Mouse (Mus musculus): ENCODE data around the gene Acsl4. TPM values are rescaled to one million over a fixed set of nuclear protein-coding genes. Genes with fewer than 3 reads are reported as not detected.

Gene Acsl4
- total and polyA plus RNA-seq, 3 experiments: 10.0 to 26.8 (median 25.9) TPM

DNA sequence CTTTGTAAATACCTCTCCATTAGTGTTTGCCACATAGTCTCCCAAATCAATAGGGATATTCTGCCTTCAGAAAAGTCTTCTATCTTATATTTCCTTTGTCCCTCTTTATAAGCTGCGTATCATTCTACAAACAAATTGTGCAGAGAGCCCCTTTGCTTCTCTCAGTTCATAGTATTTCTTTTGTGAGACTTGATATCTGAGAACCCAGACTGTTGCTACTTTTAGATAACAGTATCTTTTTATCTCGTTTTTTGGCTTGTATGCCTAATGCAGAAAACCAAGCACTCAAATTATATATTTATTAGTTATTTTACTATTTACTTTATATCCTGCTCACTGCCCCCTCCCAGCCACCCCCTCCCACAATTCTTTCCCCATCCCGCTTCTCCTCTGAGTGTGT is 19.7 kb upstream of the Acsl4 start:
- Histone ChIP-seq H3K4me2 (ENCODE audit: insufficient read depth, low read depth, poor library complexity, severe bottlenecking) (no peak overlapping the region), H3K4me1 (ENCODE audit: control insufficient read depth in 1 of 2, insufficient read depth in 2 of 2) (no peaks in the 10 kb centered on the region), H3K4me3 (replicated peaks in 1 of 3; ENCODE audit: low read depth in 2 of 3, low read length in 2 of 3, poor library complexity in 1 of 3) (no peak overlapping the region), H3K27me3 (replicated peaks) (no peaks in the 10 kb centered on the region), H3K27ac (ENCODE audit: insufficient read depth, low read depth) (no peak overlapping the region), H3K36me3 (replicated peaks in 1 of 2; ENCODE audit: control insufficient read depth in 1 of 2, insufficient read depth in 1 of 2, low read length in 1 of 2) (no peaks in the 10 kb centered on the region), H3K9ac (ENCODE audit: insufficient read depth, low read depth) (no peak overlapping the region), H3K79me2 (replicated peaks; ENCODE audit: control insufficient read depth, extremely low read depth, insufficient read depth, poor library complexity, severe bottlenecking) (no peaks in the 10 kb centered on the region), H3K9me3 (replicated peaks; ENCODE audit: low read length) (no peaks in the 10 kb centered on the region)
- in situ Hi-C loops (cut with MboI; ENCODE audit: low pct_ligation_motif_present, low pct_unique_long_range_greater_than_20kb, low sequenced_read_pairs) (no loop called here), dilution Hi-C loops (cut with MboI; ENCODE audit: extremely low pct_ligation_motif_present, extremely low pct_unique_long_range_greater_than_20kb, low sequenced_read_pairs) (no loop called here)
- no peak for DNase-seq (ENCODE audit: extremely low read depth)
- no peak for TF ChIP-seq PAX5 (IDR thresholded peaks at IDR 0.05; ENCODE audit: low read length)
- no peak for TF ChIP-seq ZKSCAN1 (IDR thresholded peaks at IDR 0.05; ENCODE audit: borderline replicate concordance, low read depth, low read length)
- TF ChIP-seq RAD21 (IDR thresholded peaks at IDR 0.05; ENCODE audit: low read depth, low read length): no peak
- no peak for TF ChIP-seq SIN3A (IDR thresholded peaks at IDR 0.05; ENCODE audit: low read length)

DNA sequence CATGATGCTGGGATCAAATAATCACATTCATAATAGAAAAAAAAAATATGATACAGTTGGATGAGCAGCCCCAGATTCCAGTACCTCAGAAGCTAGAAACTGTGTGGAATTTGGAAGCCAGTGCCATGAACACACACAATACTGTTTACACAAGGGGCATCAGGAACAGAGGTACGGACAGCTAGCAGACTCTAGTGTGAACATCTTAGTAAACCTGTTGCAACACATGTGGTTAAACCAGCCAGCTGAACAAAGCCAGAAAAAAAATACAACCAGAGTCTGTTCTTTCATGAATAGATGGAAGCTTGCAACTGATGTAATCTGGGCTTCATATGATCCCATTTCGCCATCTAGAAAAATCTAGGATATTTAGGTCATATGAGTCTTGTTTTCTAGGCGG is 19.0 kb upstream of the Acsl4 start:
- DNase-seq (ENCODE audit: extremely low read depth): no peak
- H3K9ac ChIP-seq (ENCODE audit: insufficient read depth, low read depth): no peak overlapping the region
- H3K4me1 ChIP-seq (ENCODE audit: control insufficient read depth in 1 of 2, insufficient read depth in 2 of 2): no peaks in the 10 kb centered on the region
- no peak overlapping the region for H3K4me2 ChIP-seq (ENCODE audit: insufficient read depth, low read depth, poor library complexity, severe bottlenecking)
- H3K27ac ChIP-seq (ENCODE audit: insufficient read depth, low read depth): no peak overlapping the region
- H3K4me3 ChIP-seq (replicated peaks in 1 of 3; ENCODE audit: low read depth in 2 of 3, low read length in 2 of 3, poor library complexity in 1 of 3): no peak overlapping the region
- dilution Hi-C loops (cut with MboI; ENCODE audit: extremely low pct_ligation_motif_present, extremely low pct_unique_long_range_greater_than_20kb, low sequenced_read_pairs): no loop called here
- in situ Hi-C loops (cut with MboI; ENCODE audit: low pct_ligation_motif_present, low pct_unique_long_range_greater_than_20kb, low sequenced_read_pairs): no loop called here
- no peaks in the 10 kb centered on the region for H3K9me3 ChIP-seq (replicated peaks; ENCODE audit: low read length)
- no peaks in the 10 kb centered on the region for H3K36me3 ChIP-seq (replicated peaks in 1 of 2; ENCODE audit: control insufficient read depth in 1 of 2, insufficient read depth in 1 of 2, low read length in 1 of 2)
- H3K79me2 ChIP-seq (replicated peaks; ENCODE audit: control insufficient read depth, extremely low read depth, insufficient read depth, poor library complexity, severe bottlenecking): no peaks in the 10 kb centered on the region
- TF ChIP-seq BHLHE40 (IDR thresholded peaks at IDR 0.05; ENCODE audit: low read depth, low read length): no peak
- no peak for TF ChIP-seq MAX (IDR thresholded peaks at IDR 0.05; ENCODE audit: low read length)
- H3K27me3 ChIP-seq (replicated peaks): no peaks in the 10 kb centered on the region

DNA sequence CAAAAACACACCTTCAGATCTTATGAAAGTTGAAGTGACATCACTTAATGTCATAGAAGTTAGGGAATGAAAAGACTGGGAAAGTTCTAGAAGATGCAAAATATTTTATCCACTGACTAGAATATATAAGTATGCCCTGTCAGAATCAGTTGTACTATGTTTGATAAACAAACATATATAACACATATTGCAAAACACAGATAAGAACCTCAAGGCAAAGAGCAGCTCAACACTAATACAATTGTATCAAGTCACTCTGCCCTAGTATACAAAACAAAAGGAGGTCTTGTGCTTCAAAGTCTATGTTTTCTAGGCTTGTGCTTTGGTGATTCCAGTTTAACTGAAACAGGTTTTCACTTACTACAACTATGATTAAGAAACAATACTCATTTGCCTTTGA is 12.8 kb upstream of the Acsl4 start:
- Histone ChIP-seq H3K4me2 (ENCODE audit: insufficient read depth, low read depth, poor library complexity, severe bottlenecking) (no peak overlapping the region), H3K4me3 (replicated peaks in 1 of 3; ENCODE audit: low read depth in 2 of 3, low read length in 2 of 3, poor library complexity in 1 of 3) (no peak overlapping the region), H3K9ac (ENCODE audit: insufficient read depth, low read depth) (no peak overlapping the region), H3K36me3 (replicated peaks in 1 of 2; ENCODE audit: control insufficient read depth in 1 of 2, insufficient read depth in 1 of 2, low read length in 1 of 2) (no peaks in the 10 kb centered on the region), H3K9me3 (replicated peaks; ENCODE audit: low read length) (no peaks in the 10 kb centered on the region), H3K79me2 (replicated peaks; ENCODE audit: control insufficient read depth, extremely low read depth, insufficient read depth, poor library complexity, severe bottlenecking) (no peaks in the 10 kb centered on the region), H3K4me1 (ENCODE audit: control insufficient read depth in 1 of 2, insufficient read depth in 2 of 2) (no peaks in the 10 kb centered on the region), H3K27me3 (replicated peaks) (no peaks in the 10 kb centered on the region), H3K27ac (ENCODE audit: insufficient read depth, low read depth) (no peak overlapping the region)
- no peak for DNase-seq (ENCODE audit: extremely low read depth)
- dilution Hi-C loops (cut with MboI; ENCODE audit: extremely low pct_ligation_motif_present, extremely low pct_unique_long_range_greater_than_20kb, low sequenced_read_pairs): no loop called here
- in situ Hi-C loops (cut with MboI; ENCODE audit: low pct_ligation_motif_present, low pct_unique_long_range_greater_than_20kb, low sequenced_read_pairs): no loop called here
- TF ChIP-seq RAD21 (IDR thresholded peaks at IDR 0.05; ENCODE audit: low read depth, low read length) (no peak), JUN (IDR thresholded peaks at IDR 0.05; ENCODE audit: insufficient read depth, low read depth, low read length) (no peak), MAZ (IDR thresholded peaks at IDR 0.05; ENCODE audit: low read depth, low read length) (no peak), KAT2A (IDR thresholded peaks at IDR 0.05; ENCODE audit: insufficient replicate concordance, low read length) (no peak)

All from CH12.LX (cell line).